Mouse (Mus musculus): Measurements from ENCODE around the gene Mex3d. TPM values are rescaled to one million over a fixed set of nuclear protein-coding genes. Genes with fewer than 3 reads are reported as not detected.

Gene Mex3d
- total RNA-seq, 2 experiments from 2014 or later, result 8.1 to 8.6 TPM

DNA sequence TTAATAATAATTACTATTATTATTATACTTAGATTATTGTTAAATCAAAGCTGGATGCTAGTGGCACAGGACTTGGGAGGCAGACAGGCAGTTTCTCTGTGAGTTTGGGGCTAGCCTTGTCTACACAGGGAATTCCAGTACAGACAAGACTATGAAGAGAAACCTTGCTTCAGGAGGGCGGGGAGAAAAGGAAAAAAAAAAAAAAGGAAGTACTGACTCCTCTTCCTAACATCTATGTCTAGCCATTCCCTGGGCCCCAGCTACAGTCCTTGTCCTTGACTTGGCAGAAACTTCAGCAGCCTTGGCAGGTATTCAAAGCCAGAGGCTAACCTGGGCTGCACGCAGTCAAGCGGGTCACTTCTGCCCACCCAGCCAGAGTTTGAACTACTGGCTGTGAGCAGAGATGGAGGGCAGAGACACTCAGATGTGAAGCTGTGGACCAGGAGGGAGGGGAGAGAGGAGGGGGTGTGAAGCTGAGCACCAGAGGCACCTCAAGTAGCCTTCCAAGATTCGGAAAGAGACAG lies 1.8 kb upstream of the Mex3d start:
- no peak for DNase-seq
- intact Hi-C loops (cut with DNase I), result loop anchor here (5.0 kb wide), 1 partner anchor 43 kb away; the partner anchor contains the start of gene Tcf3

DNA sequence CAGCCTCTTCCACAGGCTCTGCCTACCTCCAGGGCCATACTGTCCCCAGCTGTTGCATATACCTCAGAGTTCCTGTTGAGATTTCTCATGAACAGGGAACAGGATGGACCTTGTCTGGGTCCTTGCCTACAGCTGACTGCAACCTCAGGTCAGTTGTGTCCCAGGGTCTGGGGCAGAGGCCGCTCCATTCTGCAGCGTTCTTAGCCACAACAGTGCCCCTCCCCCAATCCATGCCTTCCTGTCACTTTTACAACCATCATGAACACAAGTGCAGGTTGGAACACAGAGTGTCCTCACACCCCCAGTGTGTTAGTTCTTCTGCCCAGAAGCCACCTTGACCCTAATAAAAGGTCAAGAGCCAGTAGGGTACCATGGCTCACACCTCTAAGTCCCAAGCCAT lies 1.3 kb upstream of the Mex3d start:
- intact Hi-C loops (cut with DNase I), result loop anchor here (1.0 to 5.0 kb wide), 2 partner anchors 10 to 44 kb away; partner anchors contain the start of gene Tcf3
- DNase-seq, result no peak

DNA sequence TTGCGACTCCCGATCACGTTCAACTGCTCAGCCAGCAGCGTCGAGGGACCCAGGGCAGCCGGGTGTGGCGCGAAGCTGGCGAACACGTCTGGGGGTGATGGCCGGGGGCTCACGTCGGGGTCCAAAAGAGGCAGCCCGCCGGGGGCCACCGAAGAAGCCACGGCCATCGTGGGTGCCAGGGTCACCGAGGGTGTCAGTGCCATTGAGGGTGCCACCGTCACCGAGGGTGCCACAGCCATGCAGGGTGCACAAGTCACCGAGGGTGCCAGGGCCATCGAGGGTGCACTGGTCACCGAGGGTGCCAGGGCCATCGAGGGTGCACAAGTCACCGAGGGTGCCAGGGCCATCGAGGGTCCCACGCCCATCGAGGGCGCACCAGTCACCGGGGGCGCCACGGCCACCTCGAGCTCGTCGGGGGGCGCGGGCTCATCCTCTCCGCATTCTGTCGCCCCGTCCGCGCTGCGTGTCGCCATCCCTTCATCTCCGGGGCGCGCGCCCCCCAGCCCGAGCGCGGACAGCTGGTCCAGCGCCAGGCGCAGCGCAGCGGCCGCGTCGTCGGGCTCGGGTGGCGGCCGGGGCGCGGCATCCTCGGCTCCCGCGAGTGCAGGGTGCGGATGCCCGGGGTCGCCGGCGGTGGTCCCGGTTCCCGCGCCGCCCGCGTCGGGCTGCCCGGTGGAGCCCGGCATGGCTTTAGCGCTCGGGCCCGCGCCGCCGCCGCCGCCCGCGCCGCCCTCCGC lies 556 bp downstream of the Mex3d start:
- intact Hi-C loops (cut with DNase I), result loop anchor here (5.0 kb wide), 1 partner anchor 45 kb away; the partner anchor contains the start of gene Tcf3
- peak in 1 of 2 experiments; percentile 36 for DNase-seq

DNA sequence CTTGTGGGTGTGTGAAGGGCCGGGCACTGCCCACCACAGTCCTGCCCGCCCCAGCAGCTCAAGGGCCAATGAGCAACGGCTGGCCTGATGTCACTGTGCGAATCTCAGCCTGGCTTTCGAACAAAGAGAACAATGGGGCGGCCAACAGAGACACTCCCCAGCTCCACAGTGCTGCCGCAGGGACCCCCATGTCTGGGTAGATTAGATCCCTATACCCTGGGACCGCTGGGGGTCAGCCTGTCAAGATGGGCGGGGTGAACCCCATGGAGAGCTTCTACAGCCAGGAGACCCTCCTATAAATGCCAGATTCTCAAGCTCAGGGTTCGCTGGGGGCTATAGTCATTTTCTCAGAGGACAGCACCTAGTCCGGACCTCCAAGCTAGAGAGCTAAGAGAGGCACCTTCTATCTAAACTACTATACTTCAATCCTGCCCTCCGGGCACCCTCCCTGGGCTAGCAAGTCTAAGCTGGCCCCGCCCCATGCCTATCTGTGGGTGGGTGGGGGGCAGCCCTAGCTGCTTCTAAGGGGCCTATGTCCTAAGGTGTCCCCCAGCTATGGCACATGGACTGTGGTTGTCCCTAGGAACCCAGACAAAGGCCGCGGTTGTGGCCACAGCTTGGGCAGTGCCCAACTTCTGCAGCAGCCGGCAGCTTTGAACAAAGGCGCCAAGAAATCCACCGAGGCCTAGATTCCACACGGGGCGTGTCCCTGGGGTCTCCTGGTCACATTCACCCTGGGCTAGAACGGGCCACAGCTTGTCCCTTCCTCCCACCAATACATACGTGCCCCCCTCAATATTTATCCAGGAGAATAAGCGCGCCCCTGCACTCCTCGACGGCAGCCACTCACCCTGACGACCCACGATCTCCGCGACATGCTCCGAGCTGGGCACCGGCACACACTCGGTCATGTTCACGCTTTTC lies 1.4 kb downstream of the Mex3d start:
- intact Hi-C loops (cut with DNase I), result loop anchor here (5.0 kb wide), 1 partner anchor 46 kb away; the partner anchor contains the start of gene Tcf3

DNA sequence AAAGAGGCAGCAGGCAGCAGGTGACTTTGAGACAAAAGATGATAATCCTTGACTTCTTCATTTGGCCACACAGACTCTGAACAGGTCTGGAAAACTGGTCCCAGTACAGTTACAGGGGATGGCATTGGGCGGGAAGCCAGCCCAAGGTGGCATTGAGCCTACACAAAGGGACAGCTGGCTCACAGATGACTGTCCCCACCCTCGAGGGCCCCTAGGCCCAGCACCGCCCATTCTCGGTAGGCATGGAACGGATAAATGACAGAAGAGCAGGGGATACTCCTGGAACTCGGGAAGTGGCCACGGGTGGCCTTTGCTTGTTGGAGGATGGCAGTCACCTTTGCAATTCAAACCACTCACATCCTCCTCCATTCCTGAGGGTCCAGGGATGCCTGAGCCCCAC lies 2.1 kb downstream of the Mex3d start:
- no peak for DNase-seq
- intact Hi-C loops (cut with DNase I), result loop anchor here (5.0 kb wide), 1 partner anchor 47 kb away; the partner anchor contains the start of gene Tcf3

More for the DNA sequence above, 1.4 kb downstream of the Mex3d start:
- DNase-seq, result no peak

DNA sequence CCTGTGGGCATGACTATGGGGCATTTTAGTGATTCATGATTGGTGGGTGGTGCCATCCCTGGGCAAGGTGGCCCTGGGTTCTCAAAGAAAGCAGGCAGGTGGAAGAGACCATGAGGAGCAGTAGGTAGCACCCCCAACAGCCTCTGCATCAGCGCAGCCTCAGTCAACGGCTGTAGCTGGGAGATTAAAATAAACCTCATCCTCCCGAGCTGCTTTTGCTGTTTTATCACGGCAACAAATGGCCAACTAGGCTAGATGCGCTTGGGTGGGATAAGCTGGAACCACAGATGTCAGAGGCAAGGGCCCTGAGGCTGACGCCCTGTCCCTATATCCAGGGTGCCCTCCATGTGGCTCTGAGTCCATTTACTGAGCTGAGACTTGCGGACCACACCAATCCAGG lies 2.8 kb downstream of the Mex3d start:
- no peak for DNase-seq
- intact Hi-C loops (cut with DNase I), result loop anchor here (5.0 kb wide), 1 partner anchor 48 kb away; the partner anchor contains the start of gene Tcf3

DNA sequence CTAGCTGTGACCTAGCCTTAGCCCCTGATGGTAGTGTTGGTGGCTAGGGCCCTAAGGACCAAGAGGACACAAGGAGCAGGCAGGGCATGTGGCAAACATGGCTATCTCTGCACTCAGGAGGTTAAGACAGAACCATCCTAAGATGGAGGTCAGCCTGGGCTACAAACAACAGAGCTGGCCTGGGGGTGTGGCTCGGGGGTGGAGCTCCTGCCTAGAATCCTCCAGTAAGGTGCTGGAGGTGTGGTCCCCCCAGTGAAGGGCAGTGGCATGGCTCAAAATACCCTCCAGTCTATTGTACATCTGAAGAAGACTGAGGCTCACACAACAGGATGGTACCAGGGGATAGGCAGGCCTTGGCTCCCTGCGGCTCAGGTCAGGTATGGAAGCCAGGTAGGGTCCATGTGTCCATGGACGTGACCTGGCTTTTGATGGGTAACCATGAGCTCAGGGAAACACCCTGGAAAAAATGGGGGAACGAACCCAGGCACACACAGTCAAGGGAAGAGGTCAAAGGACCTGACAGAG lies 3.3 kb downstream of the Mex3d start:
- intact Hi-C loops (cut with DNase I), result no loop called here
- no peak for DNase-seq

DNA sequence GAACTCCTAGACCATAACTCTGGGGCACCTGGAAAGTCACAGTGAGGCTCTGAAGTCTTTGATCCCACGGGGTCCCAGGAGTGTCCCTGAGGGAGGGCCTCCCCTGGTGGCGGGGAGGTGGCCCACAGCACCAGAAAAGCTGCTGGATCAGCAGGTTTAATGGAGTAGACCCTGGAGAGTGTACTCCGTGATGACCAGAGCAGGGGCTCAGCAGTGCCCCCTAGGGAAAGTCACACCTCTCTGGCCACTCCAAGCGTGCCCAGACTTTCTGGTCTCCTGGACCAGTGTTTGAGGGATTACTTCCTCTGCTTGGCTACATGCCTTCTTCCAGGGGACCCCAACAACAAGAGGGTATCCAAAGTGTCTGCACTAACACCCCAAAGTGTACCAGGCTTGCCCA lies 4.0 kb downstream of the Mex3d start:
- intact Hi-C loops (cut with DNase I), result no loop called here
- DNase-seq, result no peak

DNA sequence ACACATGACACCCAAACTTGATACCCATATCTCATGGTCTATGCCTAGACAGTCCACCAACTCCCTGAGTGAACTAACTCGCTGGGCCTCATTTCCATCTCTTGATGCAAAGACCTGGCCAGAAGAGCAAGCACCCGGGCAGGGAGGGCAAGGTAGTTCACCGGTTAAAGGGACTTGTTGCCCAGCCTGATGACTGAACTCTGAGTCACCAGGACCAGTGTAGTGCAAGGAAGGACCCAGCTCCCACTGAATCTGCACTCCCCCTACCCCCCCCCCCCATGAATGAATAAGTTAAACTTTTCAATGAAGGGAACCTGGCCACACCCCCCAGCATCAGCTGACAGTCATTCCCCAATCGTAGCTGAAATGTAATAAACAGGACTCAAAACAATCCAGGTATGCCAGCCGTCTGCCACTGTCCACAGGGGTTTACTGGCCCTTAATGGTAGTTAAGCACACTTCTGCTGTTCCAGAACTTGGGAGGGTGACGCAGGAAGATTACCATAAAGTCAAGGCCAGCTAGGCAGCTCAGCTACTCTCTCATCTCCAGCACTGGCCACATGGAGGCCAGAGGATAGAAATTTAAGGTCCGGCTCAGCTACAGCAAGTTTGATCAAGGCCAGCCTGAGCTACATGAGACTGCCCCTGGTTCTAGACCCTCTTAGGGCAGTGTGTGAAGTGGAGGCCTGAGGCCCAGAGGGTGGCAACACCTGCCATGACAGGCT lies 4.7 kb downstream of the Mex3d start:
- no peak for DNase-seq
- intact Hi-C loops (cut with DNase I), result no loop called here

DNA sequence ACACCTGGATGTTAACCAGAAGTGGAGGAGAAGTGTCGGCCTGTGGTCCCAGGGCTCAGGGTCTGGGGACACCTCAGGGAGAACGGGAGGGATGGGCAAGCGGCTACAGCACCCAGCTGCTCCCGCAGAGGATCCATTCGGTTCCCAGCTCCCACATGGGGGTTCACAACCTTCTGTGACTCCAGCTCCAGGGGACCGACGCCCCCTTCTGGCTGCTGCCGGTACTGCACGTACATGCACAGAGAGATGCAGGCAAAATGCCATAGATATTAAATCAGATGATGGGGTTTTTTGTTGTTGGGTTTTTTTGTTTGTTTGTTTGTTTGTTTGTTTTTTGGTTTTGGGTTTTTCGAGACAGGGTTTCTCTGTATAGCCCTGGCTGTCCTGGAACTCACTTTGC lies 9.7 kb downstream of the Mex3d start:
- DNase-seq, result no peak
- intact Hi-C loops (cut with DNase I), result loop anchor here (5.0 to 10.0 kb wide), 3 partner anchors 130 to 203 kb away; partner anchors contain the start of genes 1600002K03Rik and Efna2

DNA sequence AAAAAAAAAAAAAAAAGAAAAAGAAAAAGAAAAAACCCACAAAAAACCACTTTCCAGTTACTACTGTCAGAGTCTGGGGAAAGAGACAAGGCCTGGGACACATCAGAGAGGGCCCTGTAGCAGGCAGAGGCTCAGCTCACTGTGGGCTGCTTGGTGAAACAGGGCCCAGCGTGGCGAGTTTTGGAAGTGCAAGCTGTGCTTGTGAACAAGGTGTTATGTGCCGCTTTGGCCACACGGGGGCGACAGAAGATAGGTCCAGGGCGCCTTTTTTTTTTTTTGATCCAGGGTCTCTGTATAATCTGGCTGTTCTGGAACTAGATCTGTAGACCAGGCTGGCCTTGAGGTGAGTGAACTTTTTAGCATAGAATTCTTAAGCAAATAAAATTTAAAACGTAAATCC lies 11.3 kb downstream of the Mex3d start:
- intact Hi-C loops (cut with DNase I), result loop anchor here (5.0 to 10.0 kb wide), 3 partner anchors 131 to 201 kb away; partner anchors contain the start of genes 1600002K03Rik and Efna2
- DNase-seq, result peak; percentile 87 to 91

DNA sequence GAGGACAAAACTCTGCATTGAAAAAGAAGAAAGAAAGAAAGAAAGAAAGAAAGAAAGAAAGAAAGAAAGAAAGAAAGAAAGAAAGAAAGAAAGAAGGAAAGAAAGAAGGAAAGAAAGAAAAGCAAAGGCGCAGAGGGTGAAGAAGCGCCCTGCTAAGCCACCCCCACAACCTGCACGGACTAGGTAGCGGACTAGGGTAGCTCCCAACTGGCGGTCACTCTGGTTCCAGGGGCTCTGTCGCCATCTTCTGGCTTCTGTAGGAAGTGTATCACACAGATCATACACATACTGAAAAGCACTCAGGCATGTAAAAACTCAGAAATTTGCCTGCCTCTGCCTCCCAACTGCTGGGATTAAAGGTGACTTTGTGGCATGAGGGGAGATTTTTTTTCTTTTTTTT lies 13.4 kb downstream of the Mex3d start:
- intact Hi-C loops (cut with DNase I), result loop anchor here (1.0 to 10.0 kb wide), 4 partner anchors 23 to 199 kb away; partner anchors contain the start of genes 1600002K03Rik, Apc2 and Efna2
- DNase-seq, result peak; percentile 68 to 77

DNA sequence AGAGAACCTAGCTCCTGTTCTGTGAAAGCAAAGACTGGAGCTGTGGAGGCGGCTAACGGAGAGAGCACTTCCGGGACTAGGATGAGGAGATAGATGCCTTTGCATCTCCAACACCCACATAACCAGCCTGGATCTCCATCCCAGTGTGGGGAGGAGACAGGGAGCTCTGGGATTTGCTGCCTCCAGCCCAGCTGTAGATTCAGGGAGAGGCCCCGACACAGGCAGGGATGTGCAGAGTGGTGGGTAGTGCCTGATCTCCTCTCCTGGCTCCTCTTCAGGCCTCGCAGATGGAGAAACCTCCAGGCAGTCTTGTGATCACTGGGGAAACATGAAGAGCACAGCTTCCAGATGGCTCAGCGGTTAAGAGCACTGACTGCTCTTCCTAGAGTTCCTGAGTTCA lies 14.8 kb downstream of the Mex3d start:
- intact Hi-C loops (cut with DNase I), result loop anchor here (10.0 kb wide), 1 partner anchor 198 kb away; the partner anchor contains the start of genes 1600002K03Rik and Efna2
- no peak for DNase-seq

DNA sequence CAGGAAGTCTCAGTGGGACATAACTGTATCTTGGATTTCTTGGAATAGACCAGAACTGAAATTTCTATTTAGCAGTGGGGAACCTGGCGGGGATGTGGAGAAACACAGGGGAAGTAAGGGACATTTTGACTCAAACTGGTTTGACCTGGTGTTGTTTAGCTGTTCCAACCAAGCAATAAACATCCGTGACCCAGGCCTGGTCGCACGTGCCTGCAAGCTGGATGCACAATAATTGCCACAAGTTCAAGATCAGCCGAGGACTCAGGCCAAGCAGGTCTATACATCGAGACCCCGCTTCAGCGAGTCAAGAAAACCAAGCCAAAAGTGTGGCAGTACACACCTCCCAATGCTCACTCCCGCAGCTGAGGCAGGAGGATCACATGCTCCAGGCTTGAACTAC lies 15.5 kb downstream of the Mex3d start:
- no peak for DNase-seq
- intact Hi-C loops (cut with DNase I), result loop anchor here (10.0 kb wide), 1 partner anchor 197 kb away; the partner anchor contains the start of genes 1600002K03Rik and Efna2

DNA sequence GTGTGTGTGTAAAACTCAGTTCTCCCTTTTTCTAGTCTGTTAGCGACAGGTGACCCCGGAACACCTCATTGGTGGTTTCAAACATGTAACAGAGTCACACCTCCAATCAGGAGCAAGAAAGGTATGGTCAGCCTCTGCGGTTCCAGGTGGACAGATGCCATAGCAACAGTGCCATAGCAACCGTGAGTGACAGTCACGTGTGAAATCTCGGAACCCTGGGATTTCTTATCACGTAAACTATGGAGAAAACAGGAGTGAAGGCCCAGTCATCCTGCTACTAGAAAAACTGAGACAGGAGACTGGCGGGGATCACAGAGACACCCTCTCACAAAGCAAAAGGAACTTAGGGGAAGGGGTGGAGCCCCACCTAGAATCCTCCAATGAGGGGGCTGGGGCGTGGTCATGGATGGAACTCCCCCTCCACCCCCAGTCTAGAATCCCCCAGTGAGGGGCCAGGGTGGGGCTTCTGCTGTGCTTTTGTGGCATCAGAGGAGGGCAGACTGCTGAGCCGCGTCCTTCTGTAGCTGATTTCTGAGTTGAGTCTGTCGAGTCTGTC lies 16.0 kb downstream of the Mex3d start:
- intact Hi-C loops (cut with DNase I), result loop anchor here (10.0 kb wide), 1 partner anchor 197 kb away; the partner anchor contains the start of genes 1600002K03Rik and Efna2
- DNase-seq, result no peak

DNA sequence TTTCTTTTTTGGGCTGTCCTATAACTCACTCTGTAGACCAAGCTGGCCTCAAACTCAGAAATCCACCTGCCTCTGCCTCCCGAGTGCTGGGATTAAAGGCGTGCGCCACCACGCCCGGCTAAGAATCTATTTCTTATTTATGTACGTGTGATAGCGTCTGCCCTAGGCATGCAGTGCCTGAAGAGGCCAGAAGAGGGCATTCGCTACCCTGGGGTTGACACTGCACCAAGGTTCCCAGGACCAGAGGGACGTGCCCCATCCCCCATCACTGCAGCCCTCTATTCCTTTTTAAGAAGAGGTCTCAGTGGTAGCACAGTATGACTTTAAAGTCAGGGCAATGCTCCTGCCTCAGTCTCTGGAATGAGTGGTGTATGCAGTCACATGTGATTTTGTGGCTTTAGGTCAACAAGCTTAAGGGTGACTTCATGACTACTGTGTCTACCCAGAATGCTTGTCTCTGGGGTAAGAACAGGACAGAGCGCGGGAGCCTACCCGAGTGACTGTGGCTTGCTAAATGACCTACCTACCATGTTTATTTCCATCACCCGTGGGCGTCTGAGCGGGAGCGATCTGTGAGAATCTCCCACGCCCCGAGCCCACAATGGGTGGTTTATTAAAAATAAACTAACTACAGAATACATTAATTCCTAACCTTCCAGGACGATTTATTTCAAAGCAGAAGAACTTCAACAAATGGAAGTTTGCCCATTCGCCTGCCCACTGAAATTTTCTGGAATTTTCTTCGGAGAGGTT lies 17.3 kb downstream of the Mex3d start:
- no peak for DNase-seq
- intact Hi-C loops (cut with DNase I), result loop anchor here (5.0 to 10.0 kb wide), 2 partner anchors 167 to 195 kb away; partner anchors contain the start of genes 1600002K03Rik, Atp8b3 and Efna2

DNA sequence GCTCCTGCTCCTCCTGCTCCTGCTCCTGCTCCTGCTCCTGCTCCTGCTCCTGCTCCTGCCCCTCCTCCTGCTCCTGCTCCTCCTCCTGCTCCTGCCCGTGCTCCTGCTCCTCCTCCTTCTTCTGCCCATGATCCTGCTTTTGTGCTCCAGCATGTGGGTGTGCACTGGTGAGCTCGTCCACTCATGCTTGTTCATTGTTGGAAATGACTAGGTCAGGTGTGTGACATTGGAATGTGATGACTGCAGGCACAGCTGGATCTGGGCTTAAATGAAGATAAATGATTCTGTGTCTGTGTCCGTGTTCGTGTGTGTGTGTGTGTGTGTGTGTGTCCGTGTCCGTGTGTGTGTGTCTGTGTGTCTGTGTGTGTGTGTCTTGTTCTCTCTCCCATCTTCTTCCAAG lies 19.1 kb downstream of the Mex3d start:
- no peak for DNase-seq
- intact Hi-C loops (cut with DNase I), result loop anchor here (5.0 kb wide), 1 partner anchor 169 kb away; the partner anchor contains the start of gene Atp8b3

DNA sequence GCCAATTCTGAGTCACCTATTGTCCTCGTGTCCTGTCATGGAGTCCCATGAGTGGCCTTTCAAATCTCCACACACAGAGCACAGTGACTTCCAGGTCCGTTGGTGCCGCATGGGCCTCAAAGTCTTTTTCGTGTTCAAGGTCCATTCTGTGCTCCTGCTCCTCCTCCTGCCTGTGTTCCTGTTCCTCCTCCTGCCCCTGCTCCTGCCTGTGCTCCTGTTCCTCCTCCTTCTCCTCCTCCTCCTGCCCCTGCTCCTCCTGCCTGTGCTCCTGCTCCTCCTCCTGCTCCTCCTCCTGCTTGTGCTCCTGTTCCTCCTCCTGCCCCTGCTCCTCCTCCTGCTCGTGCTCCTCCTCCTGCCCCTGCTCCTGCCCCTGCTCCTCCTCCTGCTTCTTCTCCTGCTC lies 19.5 kb downstream of the Mex3d start:
- DNase-seq, result no peak
- intact Hi-C loops (cut with DNase I), result loop anchor here (5.0 kb wide), 1 partner anchor 169 kb away; the partner anchor contains the start of gene Atp8b3
